In genomic region chr8:119585901-119586300, GRCm38 (mm10) we compare ENCODE assay signal across 10 mouse cellular contexts. TPM values are rescaled to one million over a fixed set of nuclear protein-coding genes. Genes with fewer than 3 reads are reported as not detected.
A peak's percentile ranks its signal among the peaks of the same experiment; 100 is the strongest.
DNase-seq lines count a peak whose midpoint lies in the region; ATAC-seq lines count a peak whose summit lies in the region.
"Had no signal": no experiment of that assay in that cellular context is flagged by ENCODE, and none has a peak within 500 bp of the region (broad histone marks: within the 10 kb centered on the region; RNA-seq: fewer than 3 reads in every experiment).

No protein-coding gene starts in this region.

- peaks cover 7% of the 10 kb centered on the region for H3K4me1 ChIP-seq in kidney, embryonic 15.5 days
- H3K4me1 ChIP-seq in embryonic facial prominence, embryonic 15.5 days, result peaks cover 5% of the 10 kb centered on the region
- peaks cover 26% of the 10 kb centered on the region for H3K4me1 ChIP-seq in limb, embryonic 10.5 days
- peaks cover 3% of the 10 kb centered on the region; the same call in 1 of the 2 replicates for H3K4me1 ChIP-seq in neural tube, embryonic 13.5 days (replicated peaks)

- H3K36me3 ChIP-seq in kidney, embryonic 15.5 days, result no peaks in the 10 kb centered on the region
- no peaks in the 10 kb centered on the region for H3K36me3 ChIP-seq in embryonic facial prominence, embryonic 15.5 days
- no peaks in the 10 kb centered on the region for H3K36me3 ChIP-seq in limb, embryonic 10.5 days
- no peaks in the 10 kb centered on the region for H3K36me3 ChIP-seq in neural tube, embryonic 13.5 days

- H3K27ac ChIP-seq in kidney, embryonic 15.5 days, result no peak overlapping the region
- no peak overlapping the region for H3K27ac ChIP-seq in embryonic facial prominence, embryonic 15.5 days (replicated peaks)
- H3K27ac ChIP-seq in limb, embryonic 10.5 days, result no peak overlapping the region
- H3K27ac ChIP-seq in neural tube, embryonic 13.5 days (replicated peaks), result no peak overlapping the region

- H3K4me3 ChIP-seq in kidney, embryonic 15.5 days (replicated peaks), result peak overlapping the region; percentile 41
- H3K4me3 ChIP-seq in embryonic facial prominence, embryonic 15.5 days (replicated peaks), result peak overlapping the region; percentile 37
- peak overlapping the region; percentile 46 for H3K4me3 ChIP-seq in limb, embryonic 10.5 days
- peak overlapping the region; percentile 25 for H3K4me3 ChIP-seq in neural tube, embryonic 13.5 days
- H3K4me3 ChIP-seq: myocyte had no signal

- no peaks in the 10 kb centered on the region for H3K27me3 ChIP-seq in kidney, embryonic 15.5 days
- H3K27me3 ChIP-seq in embryonic facial prominence, embryonic 15.5 days, result no peaks in the 10 kb centered on the region
- peaks cover 21% of the 10 kb centered on the region for H3K27me3 ChIP-seq in limb, embryonic 10.5 days (ENCODE audit: low read depth, poor library complexity, severe bottlenecking)
- no peaks in the 10 kb centered on the region for H3K27me3 ChIP-seq in neural tube, embryonic 13.5 days

- 19% methylated on average over 24 of the region's 24 CpGs for WGBS in kidney, embryonic 15.5 days
- 18% methylated on average over 23 of the region's 24 CpGs for WGBS in embryonic facial prominence, embryonic 15.5 days
- WGBS in limb, embryonic 10.5 days, result 20% methylated on average over 24 of the region's 24 CpGs
- WGBS in neural tube, embryonic 13.5 days, result 22% methylated on average over 17 of the region's 24 CpGs

- DNase-seq in kidney, postnatal 4 days, result no peak
- DNase-seq in limb, embryonic 10.5 days (ENCODE audit: low spot score), result no peak
- no peak for DNase-seq in frontal cortex, postnatal 25 days (ENCODE audit: low spot score in 2 of 2)
- no peak for DNase-seq in yolk sac, embryonic 10.5 days (ENCODE audit: low spot score)
- no peak for DNase-seq in urinary bladder, postnatal 4 days (ENCODE audit: low spot score in 2 of 2)

- ATAC-seq in kidney, embryonic 15.5 days (replicated peaks; ENCODE audit: low FRiP score), result 0 out of 2 replicates have a peak, but pooled peaks have one; percentile 56
- ATAC-seq in embryonic facial prominence, embryonic 15.5 days (ENCODE audit: insufficient number of reproducible peaks, low FRiP score, low TSS enrichment, low read depth), result no peak
- ATAC-seq in neural tube, embryonic 13.5 days (ENCODE audit: low read depth), result no peak
- ATAC-seq: Patski had no signal

- H3K9ac ChIP-seq in kidney, embryonic 15.5 days, result no peak overlapping the region
- H3K9ac ChIP-seq in embryonic facial prominence, embryonic 15.5 days, result no peak overlapping the region; the same call in 1 of the 2 replicates
- H3K9ac ChIP-seq in neural tube, embryonic 13.5 days, result peak overlapping the region; percentile 34; the same call in 1 of the 2 replicates

- H3K9me3 ChIP-seq in kidney, embryonic 15.5 days (replicated peaks), result no peaks in the 10 kb centered on the region
- no peaks in the 10 kb centered on the region for H3K9me3 ChIP-seq in embryonic facial prominence, embryonic 15.5 days (replicated peaks)
- no peaks in the 10 kb centered on the region for H3K9me3 ChIP-seq in limb, embryonic 10.5 days (replicated peaks)
- H3K9me3 ChIP-seq in neural tube, embryonic 13.5 days, result no peaks in the 10 kb centered on the region

- peak overlapping the region; percentile 66 for H3K4me2 ChIP-seq in kidney, embryonic 15.5 days
- H3K4me2 ChIP-seq in embryonic facial prominence, embryonic 15.5 days (replicated peaks), result peak overlapping the region; percentile 61
- peak overlapping the region; percentile 52 for H3K4me2 ChIP-seq in neural tube, embryonic 13.5 days

RNA-seq across cellular contexts. Expression of gene Dnaaf1, which starts 10.9 kb away (rescaled TPM):
- polyA plus RNA-seq in kidney, embryonic 15.5 days (2015; fragmentation: Nextera tagmentation; extraction: Ambion mirVana), result 0.23 and 0.28 TPM in 2 replicates
- polyA plus RNA-seq in embryonic facial prominence, embryonic 15.5 days (2015; fragmentation: Nextera tagmentation; extraction: Ambion mirVana), result 2.9 and 6.8 TPM in 2 replicates
- 0.06 and 0.14 TPM in 2 replicates for polyA plus RNA-seq in limb, embryonic 10.5 days (2016; fragmentation: Nextera tagmentation; extraction: Ambion mirVana)
- polyA plus RNA-seq in neural tube, embryonic 13.5 days (2015; fragmentation: Nextera tagmentation; extraction: Ambion mirVana), result 0.18 and 0.25 TPM in 2 replicates

RNA-seq across cellular contexts. Expression of gene Hsdl1, which starts 10.9 kb away (rescaled TPM):
- 31.3 and 32.5 TPM in 2 replicates for polyA plus RNA-seq in kidney, embryonic 15.5 days (2015; fragmentation: Nextera tagmentation; extraction: Ambion mirVana)
- 30.0 and 31.1 TPM in 2 replicates for polyA plus RNA-seq in embryonic facial prominence, embryonic 15.5 days (2015; fragmentation: Nextera tagmentation; extraction: Ambion mirVana)
- 28.2 and 33.5 TPM in 2 replicates for polyA plus RNA-seq in limb, embryonic 10.5 days (2016; fragmentation: Nextera tagmentation; extraction: Ambion mirVana)
- polyA plus RNA-seq in neural tube, embryonic 13.5 days (2015; fragmentation: Nextera tagmentation; extraction: Ambion mirVana), result 121 and 131 TPM in 2 replicates

RNA-seq across cellular contexts. Expression of gene Taf1c, which starts 19.1 kb away (rescaled TPM):
- 10.8 and 12.9 TPM in 2 replicates for polyA plus RNA-seq in kidney, embryonic 15.5 days (2015; fragmentation: Nextera tagmentation; extraction: Ambion mirVana)
- 11.8 and 13.3 TPM in 2 replicates for polyA plus RNA-seq in embryonic facial prominence, embryonic 15.5 days (2015; fragmentation: Nextera tagmentation; extraction: Ambion mirVana)
- 15.8 and 16.0 TPM in 2 replicates for polyA plus RNA-seq in limb, embryonic 10.5 days (2016; fragmentation: Nextera tagmentation; extraction: Ambion mirVana)
- polyA plus RNA-seq in neural tube, embryonic 13.5 days (2015; fragmentation: Nextera tagmentation; extraction: Ambion mirVana), result 13.5 and 14.7 TPM in 2 replicates

RNA-seq across cellular contexts. Expression of gene Adad2, which starts 26.6 kb away (rescaled TPM):
- polyA plus RNA-seq in kidney, embryonic 15.5 days (2015; fragmentation: Nextera tagmentation; extraction: Ambion mirVana), result not detected in 2 replicates
- 0.14 and 0.24 TPM in 2 replicates for polyA plus RNA-seq in embryonic facial prominence, embryonic 15.5 days (2015; fragmentation: Nextera tagmentation; extraction: Ambion mirVana)
- not detected in 2 replicates for polyA plus RNA-seq in limb, embryonic 10.5 days (2016; fragmentation: Nextera tagmentation; extraction: Ambion mirVana)
- not detected in 2 replicates for polyA plus RNA-seq in neural tube, embryonic 13.5 days (2015; fragmentation: Nextera tagmentation; extraction: Ambion mirVana)
- polyA plus RNA-seq: myocyte, Patski had no signal

RNA-seq across cellular contexts. Expression of gene Mbtps1, which starts 27.4 kb away (rescaled TPM):
- polyA plus RNA-seq in kidney, embryonic 15.5 days (2015; fragmentation: Nextera tagmentation; extraction: Ambion mirVana), result 115 and 123 TPM in 2 replicates
- 118 TPM in 2 replicates for polyA plus RNA-seq in embryonic facial prominence, embryonic 15.5 days (2015; fragmentation: Nextera tagmentation; extraction: Ambion mirVana)
- 120 and 129 TPM in 2 replicates for polyA plus RNA-seq in limb, embryonic 10.5 days (2016; fragmentation: Nextera tagmentation; extraction: Ambion mirVana)
- polyA plus RNA-seq in neural tube, embryonic 13.5 days (2015; fragmentation: Nextera tagmentation; extraction: Ambion mirVana), result 61.0 and 64.3 TPM in 2 replicates
